Mouse (Mus musculus) CD8-positive naive resting alpha-beta T cell, adult 2 months (primary cell): ENCODE measurements around the gene 5430427O19Rik.
A peak's percentile ranks its signal among the peaks of the same experiment; 100 is the strongest.

ENCODE experiments used
- DNase-seq, 2 experiments: peaks; one replicate each; pipeline ENCODE4 v3.0.0; 2022; ENCODE audit warnings: low read depth in 2 of 2, low spot score in 2 of 2

5430427O19Rik gene

GRCm38 (mm10) chrX:85869914-85870483, at the start of gene 5430427O19Rik:
Gene 5430427O19Rik, plus strand, starts transcription at chrX:85870354.
- DNase-seq, result no peak

DNA sequence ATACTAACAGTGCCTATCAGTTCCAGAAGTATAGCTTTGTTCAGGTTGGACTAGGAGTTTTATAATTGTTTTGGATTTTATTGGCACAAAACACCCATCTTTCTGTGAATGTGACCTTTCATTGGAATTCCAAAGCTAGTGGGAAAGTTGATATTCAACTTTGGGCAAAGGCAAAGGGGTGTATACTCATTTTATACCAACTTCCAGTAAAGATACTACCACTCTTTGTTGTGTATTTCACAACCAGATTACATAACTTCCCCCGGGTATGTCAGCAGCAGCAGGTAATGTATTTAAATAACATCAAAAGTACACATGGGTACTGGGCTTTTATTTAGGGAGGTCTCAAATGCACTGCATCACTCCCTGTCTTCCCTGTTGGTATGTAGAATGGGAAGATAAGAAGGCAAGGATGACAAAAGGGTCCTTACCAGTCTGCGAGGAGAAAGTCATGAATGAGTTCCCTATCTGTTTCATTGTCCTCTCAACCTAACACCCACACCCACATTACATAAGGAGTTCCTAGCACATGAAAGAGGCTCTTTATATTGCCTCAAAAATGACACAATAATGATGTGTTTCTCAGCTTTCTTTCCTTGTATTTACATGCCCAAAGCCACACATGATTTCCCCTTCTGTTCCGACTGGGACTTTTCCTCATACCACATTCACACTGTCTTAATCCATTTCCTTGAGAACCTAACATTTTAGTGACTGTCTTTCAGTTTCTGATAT, 42.3 kb upstream of the 5430427O19Rik start:
- DNase-seq, result no peak

DNA sequence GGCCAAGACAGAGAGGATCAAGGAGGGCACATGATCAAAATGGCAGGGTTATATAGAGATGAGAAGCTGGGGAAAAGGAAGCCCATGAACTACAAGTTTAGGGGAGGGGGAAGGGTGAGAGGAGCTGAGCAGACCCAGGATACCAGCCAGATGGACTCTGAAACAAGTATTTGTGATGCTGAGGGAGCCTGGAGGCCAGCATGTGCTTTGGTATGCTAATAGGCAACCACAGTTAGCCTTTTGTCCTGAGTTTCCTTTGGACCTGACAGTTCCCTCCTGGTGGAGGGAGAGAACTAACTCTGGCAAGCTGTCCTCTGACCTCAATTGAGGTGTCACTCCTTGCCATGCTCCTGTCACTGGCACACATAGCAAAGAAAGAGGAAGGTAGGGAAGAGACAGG, 41.2 kb upstream of the 5430427O19Rik start:
- no peak for DNase-seq

DNA sequence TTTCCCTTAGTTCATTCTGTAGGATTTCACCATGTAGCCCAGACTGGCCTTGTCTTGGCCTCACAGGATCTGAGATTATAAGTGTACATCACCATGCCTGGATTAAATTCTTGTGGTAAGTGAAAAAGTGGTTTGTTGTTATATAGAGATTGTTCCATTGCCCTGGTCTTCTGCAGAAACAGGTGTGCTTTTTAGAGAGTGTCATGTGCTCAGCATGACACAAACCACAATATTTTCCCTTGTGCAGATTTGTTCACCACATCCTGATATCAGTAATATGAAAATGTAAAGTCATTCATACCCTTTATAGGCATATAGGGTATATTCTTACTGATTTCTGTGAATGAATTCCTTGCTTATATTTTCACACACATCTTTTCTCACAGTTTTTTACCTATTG, 31.0 kb upstream of the 5430427O19Rik start:
- DNase-seq, result no peak

DNA sequence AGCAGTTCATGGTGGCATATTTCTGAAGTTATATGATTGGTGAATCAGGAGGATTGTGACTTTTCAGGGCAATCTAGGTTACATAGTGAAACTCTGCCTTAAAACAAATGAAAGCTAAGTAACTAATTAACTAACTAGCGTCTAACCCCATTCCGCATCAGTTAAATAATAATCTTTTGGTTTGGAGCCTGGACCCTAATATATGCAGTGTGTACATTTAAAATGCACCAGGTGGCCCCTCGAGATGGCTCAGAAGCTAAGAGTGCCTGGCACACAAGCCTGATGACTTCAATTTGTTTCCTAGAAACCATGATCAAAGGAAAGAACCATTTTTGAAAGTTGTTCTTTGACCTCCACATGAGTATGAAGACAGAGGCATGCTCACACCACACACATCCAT, 14.2 kb upstream of the 5430427O19Rik start:
- DNase-seq, result no peak

GRCm38 (mm10) chrX:85857169-85857568, 13.0 kb upstream of the 5430427O19Rik start:
- no peak for DNase-seq

DNA sequence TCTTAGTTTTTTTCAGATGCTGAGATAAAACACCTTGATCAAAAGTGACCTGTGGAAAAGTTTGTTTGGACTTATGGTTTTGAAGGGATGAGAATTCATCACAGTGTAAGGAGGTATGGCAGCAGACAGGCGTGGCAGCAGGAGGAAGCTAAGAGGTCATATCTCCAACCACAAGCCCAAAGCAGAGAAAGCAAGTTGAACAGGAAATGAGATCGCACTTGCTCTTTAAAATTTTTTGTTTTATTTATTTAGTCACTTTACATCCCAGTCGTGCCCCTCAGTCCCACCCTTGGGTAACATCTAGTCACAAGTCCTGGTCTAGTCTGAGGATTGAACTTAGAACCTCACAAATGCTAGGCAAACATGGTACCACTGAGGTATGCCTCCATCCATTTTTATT, 2.1 kb upstream of the 5430427O19Rik start:
- DNase-seq, result no peak

DNA sequence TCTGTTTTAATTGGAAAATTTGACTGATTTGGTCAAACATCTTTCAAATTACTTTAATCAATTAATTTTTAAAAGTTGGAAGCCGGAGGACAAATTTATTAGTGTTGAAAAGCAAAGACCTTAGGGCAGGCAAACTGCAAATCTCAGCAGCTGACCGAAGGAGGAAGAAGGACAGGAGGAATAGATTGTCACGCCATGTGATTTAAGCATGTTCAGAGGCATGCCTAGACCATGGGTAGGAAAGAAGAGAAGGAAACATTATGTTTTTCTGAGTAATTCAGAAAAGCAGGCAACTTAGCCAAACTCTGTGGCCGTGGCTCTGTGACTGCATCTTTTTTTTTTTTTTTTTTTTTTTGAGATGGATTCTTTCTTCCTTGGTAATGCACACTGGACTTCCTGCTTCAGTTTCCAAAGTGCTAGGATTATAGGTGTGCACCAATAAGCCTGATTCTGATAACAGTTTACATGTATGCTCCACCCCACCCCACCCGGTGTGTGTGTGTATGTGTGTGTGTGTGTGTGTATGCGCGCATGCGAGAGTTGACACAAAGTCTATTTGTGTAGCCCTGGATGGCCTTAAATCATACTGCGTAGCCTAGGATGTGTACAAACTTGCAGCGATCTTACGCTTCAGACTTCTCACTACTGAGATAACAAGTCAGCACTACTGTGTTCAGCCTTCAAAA, 1.4 kb downstream of the 5430427O19Rik start:
- DNase-seq, result no peak

DNA sequence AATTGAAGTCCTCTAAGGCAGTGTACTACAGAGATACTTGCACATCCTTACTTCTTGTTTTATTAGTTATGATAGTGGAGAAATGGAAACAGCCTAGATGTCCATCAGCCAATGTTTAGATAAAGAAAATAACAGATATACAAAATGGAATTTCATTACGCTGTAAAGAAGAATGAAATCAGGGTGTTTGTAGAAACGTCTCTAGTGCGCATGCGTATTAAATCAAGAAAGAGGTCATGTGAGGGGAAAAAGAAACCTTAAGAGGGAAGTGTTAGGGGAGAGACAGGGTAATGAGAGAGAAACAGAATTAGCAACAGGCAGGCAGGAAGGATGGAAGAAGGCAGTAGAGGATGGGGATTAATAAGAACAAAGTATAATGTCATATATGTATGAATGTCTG, 4.2 kb downstream of the 5430427O19Rik start:
- no peak for DNase-seq

DNA sequence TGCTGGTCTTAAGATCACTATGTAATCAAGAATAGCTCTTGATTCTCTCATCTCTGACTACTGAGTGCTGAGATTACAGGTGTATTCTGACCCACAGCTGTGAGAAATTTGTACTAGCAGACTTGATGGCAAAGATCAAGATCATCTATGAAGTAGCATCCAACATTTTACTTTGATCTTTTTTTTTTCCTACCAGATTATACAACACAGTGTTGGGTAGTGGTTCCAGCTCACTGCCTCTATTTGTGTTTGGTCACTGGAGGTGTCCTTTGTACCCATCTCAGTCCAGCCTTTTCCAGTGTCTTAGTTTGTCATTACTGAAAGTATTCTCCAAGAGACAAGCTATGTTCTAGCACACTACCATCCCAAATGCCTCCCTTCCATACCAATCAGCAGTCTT, 5.8 kb downstream of the 5430427O19Rik start:
- DNase-seq, result no peak

DNA sequence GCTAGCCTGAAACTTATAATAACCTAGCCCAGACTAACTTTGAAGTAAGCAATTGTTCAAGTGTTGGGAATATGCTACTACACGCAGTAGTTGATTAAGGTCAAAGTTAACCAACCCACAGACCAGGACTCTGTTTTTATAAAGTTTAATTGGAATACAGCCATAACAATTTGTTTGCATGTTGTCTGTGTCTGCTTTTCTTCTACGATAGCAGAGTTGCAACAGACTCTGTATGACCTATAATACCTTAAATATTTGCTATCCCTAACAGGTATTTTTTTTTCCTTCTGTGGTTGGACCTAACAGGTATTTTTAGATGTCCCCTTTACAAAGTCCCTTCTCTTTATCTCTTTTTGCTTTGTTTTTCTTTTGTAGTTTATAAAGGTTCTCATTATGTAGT, 7.6 kb downstream of the 5430427O19Rik start:
- no peak for DNase-seq

DNA sequence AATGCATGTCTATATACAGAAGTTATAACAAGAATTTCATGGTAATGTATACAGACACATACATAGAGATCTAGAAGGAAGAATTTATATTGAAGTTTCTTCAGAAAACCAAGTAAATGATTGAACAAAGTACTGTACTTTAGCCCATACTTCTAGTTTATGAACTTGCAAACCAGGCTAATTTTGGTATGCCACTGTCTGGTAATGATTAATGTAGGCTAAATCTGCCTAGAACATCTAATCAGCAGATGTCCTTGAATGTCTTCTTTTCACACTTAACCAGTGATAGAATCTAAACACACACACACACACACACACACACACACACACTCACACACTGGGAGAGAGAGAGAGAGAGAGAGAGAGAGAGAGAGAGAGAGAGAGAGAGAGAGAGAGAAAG, 8.1 kb downstream of the 5430427O19Rik start:
- DNase-seq, result no peak

- DNase-seq, result peak; percentile 2
Measured at GRCm38 (mm10) chrX:85879198-85879977, 9.2 kb downstream of the 5430427O19Rik start.

DNA sequence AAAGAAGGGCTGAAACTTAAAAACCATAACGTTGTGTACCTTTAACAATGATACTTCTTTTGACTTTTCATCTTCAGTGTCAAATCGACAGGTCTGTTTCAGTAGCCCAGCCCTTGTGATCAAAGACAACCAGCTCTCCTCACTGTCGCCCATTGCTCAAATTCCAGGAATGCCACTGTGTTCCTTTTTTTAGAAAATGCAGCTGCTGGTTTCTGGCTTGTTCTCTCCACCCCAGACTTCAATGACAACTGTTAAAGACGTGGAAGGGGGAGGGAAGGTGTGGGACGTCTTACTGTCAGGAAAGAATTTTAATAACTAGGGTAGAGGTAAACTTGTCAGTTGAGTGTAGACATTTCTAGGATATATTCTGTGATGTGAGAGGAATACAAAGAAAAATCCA, 16.5 kb downstream of the 5430427O19Rik start:
- no peak for DNase-seq

- no peak for DNase-seq
Measured at GRCm38 (mm10) chrX:85901195-85901594, 31.0 kb downstream of the 5430427O19Rik start.

DNA sequence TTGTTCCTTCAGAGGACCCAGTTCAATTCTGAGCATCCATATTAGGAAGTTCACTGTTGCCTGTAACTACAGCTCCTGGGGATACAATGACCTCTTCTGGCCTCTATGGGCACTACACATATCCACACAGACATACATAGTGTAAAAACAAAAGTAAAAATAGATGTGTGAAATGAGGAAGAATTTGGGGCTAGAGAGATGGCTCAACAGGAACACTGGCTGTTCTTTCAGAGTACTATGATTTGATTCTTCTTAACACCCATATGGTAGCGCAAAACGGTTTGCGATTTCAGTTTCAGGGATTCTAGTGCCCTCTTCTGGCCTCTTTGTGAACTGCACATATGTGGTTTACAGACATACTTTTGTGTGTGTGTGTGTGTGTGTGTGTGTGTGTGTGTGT, 48.9 kb downstream of the 5430427O19Rik start:
- DNase-seq, result peak; percentile 7 to 14

- DNase-seq, result no peak
Measured at GRCm38 (mm10) chrX:85932991-85933390, 62.8 kb downstream of the 5430427O19Rik start.
